Mouse (Mus musculus): ENCODE data around the gene Slc47a1. TPM values are rescaled to one million over a fixed set of nuclear protein-coding genes. Genes with fewer than 3 reads are reported as not detected.

Slc47a1 gene
- total RNA-seq, 1 experiment, result 31.6 TPM

DNA sequence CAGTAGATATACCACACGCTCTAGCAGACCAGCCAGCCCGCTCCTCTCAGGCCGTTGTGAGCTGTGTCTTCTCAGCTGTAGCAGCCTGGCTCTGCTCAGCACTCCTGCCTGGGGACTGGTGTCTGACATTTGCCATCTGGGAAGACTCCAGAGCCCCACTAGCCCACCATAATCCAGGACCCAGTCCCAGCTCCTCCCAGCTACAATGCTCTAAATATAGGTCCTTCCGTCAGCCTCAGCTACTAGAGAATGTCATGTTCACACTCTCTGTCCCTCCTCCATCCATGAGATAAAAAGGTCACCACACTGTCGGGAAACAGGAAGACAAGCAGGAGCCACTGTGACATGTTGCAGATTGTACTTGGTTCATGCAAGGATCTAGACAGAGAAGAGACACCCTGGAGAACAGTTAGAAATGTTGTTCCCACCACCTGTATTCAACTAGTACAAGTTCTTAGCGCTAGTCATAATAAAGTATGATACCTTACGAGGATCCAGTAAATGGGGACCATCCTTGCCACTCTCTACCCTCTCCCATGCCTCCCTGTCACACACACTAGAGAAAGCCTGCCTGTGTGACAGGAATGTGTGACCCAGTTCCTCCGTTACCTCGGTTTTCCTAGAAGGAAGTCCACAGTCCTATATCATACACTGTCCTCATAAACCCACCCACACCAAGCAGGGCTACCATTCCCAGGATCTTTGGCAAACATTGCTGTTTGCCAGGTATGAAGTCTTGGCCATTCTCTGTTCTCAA is 11.4 kb downstream of the Slc47a1 start:
- Histone ChIP-seq H3K9ac (ENCODE audit: insufficient read depth, low read depth, low read length, poor library complexity, severe bottlenecking) (no peak overlapping the region), H3K36me3 (ENCODE audit: control insufficient read depth, insufficient read depth, low read length, poor library complexity, severe bottlenecking) (no peaks in the 10 kb centered on the region), H3K27ac (ENCODE audit: insufficient read depth, low read depth, low read length, poor library complexity, severe bottlenecking) (no peak overlapping the region), H3K4me3 (ENCODE audit: insufficient read depth in 1 of 2, low read depth in 1 of 2, low read length in 2 of 2, poor library complexity in 1 of 2, severe bottlenecking in 1 of 2) (no peak overlapping the region), H3K9me3 (ENCODE audit: control insufficient read depth, insufficient read depth, low read depth, low read length) (no peaks in the 10 kb centered on the region), H3K4me1 (ENCODE audit: control insufficient read depth in 2 of 2, insufficient read depth in 2 of 2, low read length in 2 of 2, poor library complexity in 1 of 2) (peaks cover 7% of the 10 kb centered on the region in 2 experiments; a peak in 3 of 4 replicates)
- DNase-seq (ENCODE audit: low read depth, low spot score), result no peak
- TF ChIP-seq ZNF384 (IDR thresholded peaks at IDR 0.05; ENCODE audit: low read depth, low read length), result no peak
- no peak for TF ChIP-seq MAFK (IDR thresholded peaks at IDR 0.05; ENCODE audit: insufficient read depth, low read depth, low read length)
- TF ChIP-seq HCFC1 (IDR thresholded peaks at IDR 0.05; ENCODE audit: borderline replicate concordance, insufficient read depth, low read length), result no peak
- no peak for TF ChIP-seq CHD2 (IDR thresholded peaks at IDR 0.05; ENCODE audit: low read depth, low read length)
- TF ChIP-seq ZC3H11A (IDR thresholded peaks at IDR 0.05; ENCODE audit: borderline replicate concordance, low read depth, low read length), result no peak
- in situ Hi-C loops (cut with MboI; ENCODE audit: low sequenced_read_pairs in 2 of 2, unreplicated experiment in 2 of 2), result no loop called here

DNA sequence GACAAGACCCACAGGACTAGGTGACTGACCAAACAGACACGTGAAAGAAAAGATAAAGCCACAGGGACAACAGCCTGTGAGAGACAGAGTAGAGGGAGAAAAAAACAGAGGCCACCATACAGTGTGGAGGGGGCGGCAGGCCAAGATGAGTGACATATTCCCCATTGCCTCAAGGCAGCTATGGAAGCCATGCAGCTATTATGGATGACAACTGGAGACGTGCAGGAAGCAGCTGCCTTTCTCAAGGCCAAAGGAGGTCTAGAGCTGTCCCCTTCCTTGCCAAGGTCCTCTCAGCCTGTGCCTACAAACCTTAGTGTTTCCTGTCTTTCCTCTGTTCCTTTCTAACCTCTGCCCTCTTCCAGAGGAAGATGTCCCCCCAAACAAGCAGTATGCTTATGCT is 12.2 kb downstream of the Slc47a1 start:
- no peak for TF ChIP-seq ZNF384 (IDR thresholded peaks at IDR 0.05; ENCODE audit: low read depth, low read length)
- TF ChIP-seq MAFK (IDR thresholded peaks at IDR 0.05; ENCODE audit: insufficient read depth, low read depth, low read length), result no peak
- no peak for TF ChIP-seq ZC3H11A (IDR thresholded peaks at IDR 0.05; ENCODE audit: borderline replicate concordance, low read depth, low read length)
- no peak for TF ChIP-seq HCFC1 (IDR thresholded peaks at IDR 0.05; ENCODE audit: borderline replicate concordance, insufficient read depth, low read length)
- no peak for TF ChIP-seq CHD2 (IDR thresholded peaks at IDR 0.05; ENCODE audit: low read depth, low read length)
- Histone ChIP-seq H3K9ac (ENCODE audit: insufficient read depth, low read depth, low read length, poor library complexity, severe bottlenecking) (no peak overlapping the region), H3K4me1 (ENCODE audit: control insufficient read depth in 2 of 2, insufficient read depth in 2 of 2, low read length in 2 of 2, poor library complexity in 1 of 2) (peaks cover 7 to 10% of the 10 kb centered on the region in 2 experiments; a peak in 3 of 4 replicates), H3K4me3 (ENCODE audit: insufficient read depth in 1 of 2, low read depth in 1 of 2, low read length in 2 of 2, poor library complexity in 1 of 2, severe bottlenecking in 1 of 2) (no peak overlapping the region), H3K9me3 (ENCODE audit: control insufficient read depth, insufficient read depth, low read depth, low read length) (no peaks in the 10 kb centered on the region), H3K36me3 (ENCODE audit: control insufficient read depth, insufficient read depth, low read length, poor library complexity, severe bottlenecking) (no peaks in the 10 kb centered on the region), H3K27ac (ENCODE audit: insufficient read depth, low read depth, low read length, poor library complexity, severe bottlenecking) (no peak overlapping the region)
- in situ Hi-C loops (cut with MboI; ENCODE audit: low sequenced_read_pairs in 2 of 2, unreplicated experiment in 2 of 2), result no loop called here
- DNase-seq (ENCODE audit: low read depth, low spot score), result no peak

DNA sequence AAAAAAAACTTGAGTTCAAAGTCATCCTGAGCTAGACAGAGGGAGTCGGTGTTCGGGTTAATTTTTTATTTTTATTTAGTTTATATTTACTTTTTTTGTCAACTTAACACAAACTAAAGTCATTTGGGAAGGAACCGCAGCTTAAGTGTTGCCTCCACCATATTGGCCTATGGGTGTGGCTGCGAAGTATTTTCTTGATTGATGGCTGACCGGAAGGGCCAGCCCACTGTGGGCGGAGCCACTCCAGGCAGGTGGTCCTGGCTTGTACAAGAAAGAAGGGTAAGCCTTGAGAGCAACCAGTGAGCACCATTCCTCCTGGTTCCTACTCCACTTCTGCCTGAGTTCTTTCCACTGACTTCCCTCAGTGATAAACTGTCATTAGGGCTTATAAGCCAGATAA is 14.0 kb downstream of the Slc47a1 start:
- no peak overlapping the region for H3K27ac ChIP-seq (ENCODE audit: insufficient read depth, low read depth, low read length, poor library complexity, severe bottlenecking)
- H3K36me3 ChIP-seq (ENCODE audit: control insufficient read depth, insufficient read depth, low read length, poor library complexity, severe bottlenecking), result peaks cover 2% of the 10 kb centered on the region; the same call in 1 of the 2 replicates
- in situ Hi-C loops (cut with MboI; ENCODE audit: low sequenced_read_pairs in 2 of 2, unreplicated experiment in 2 of 2), result no loop called here
- no peak overlapping the region for H3K9ac ChIP-seq (ENCODE audit: insufficient read depth, low read depth, low read length, poor library complexity, severe bottlenecking)
- no peak for DNase-seq (ENCODE audit: low read depth, low spot score)
- TF ChIP-seq ZC3H11A (IDR thresholded peaks at IDR 0.05; ENCODE audit: borderline replicate concordance, low read depth, low read length) (no peak), HCFC1 (IDR thresholded peaks at IDR 0.05; ENCODE audit: borderline replicate concordance, insufficient read depth, low read length) (no peak), ZNF384 (IDR thresholded peaks at IDR 0.05; ENCODE audit: low read depth, low read length) (no peak), CHD2 (IDR thresholded peaks at IDR 0.05; ENCODE audit: low read depth, low read length) (no peak)
- H3K4me3 ChIP-seq (ENCODE audit: insufficient read depth in 1 of 2, low read depth in 1 of 2, low read length in 2 of 2, poor library complexity in 1 of 2, severe bottlenecking in 1 of 2), result no peak overlapping the region
- peaks cover 7 to 12% of the 10 kb centered on the region in 2 experiments; a peak in 3 of 4 replicates for H3K4me1 ChIP-seq (ENCODE audit: control insufficient read depth in 2 of 2, insufficient read depth in 2 of 2, low read length in 2 of 2, poor library complexity in 1 of 2)
- no peaks in the 10 kb centered on the region for H3K9me3 ChIP-seq (ENCODE audit: control insufficient read depth, insufficient read depth, low read depth, low read length)

DNA sequence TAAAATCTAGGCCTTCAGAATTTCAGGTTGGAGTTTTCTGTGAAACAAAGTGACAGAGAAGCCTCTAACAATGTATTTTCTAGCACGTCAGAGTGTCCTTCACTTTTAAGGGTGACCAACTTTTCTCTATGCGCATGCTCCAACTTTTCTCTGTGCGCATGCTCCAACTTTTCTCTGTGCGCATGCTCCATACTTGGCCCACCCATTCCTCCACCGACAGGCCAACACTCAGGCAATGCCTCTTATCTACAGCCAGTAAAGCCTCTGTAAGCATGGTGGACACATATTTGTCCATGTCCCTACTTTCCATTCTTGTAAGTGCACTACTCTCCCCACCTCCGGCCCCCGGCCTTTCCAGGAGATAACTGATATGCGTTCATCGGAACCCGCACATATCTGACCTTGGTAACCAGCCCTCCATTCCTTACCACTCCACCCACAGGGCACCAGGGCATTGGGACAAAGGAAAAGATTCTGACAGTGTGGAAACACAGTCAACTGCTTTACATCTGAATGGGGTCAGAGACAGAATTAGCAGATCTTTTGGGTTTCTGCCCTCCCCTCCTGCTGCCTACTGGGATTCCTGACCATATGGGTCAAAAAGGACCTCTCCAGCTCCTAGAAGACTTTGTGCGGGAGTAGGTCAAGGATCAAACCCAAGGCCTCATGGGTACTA is 16.5 kb downstream of the Slc47a1 start:
- peak; percentile 73 for DNase-seq (ENCODE audit: low read depth, low spot score)
- TF ChIP-seq CHD2 (IDR thresholded peaks at IDR 0.05; ENCODE audit: low read depth, low read length) (no peak), ZC3H11A (IDR thresholded peaks at IDR 0.05; ENCODE audit: borderline replicate concordance, low read depth, low read length) (no peak), HCFC1 (IDR thresholded peaks at IDR 0.05; ENCODE audit: borderline replicate concordance, insufficient read depth, low read length) (no peak), ZNF384 (IDR thresholded peaks at IDR 0.05; ENCODE audit: low read depth, low read length) (no peak), MAFK (IDR thresholded peaks at IDR 0.05; ENCODE audit: insufficient read depth, low read depth, low read length) (no peak)
- in situ Hi-C loops (cut with MboI; ENCODE audit: low sequenced_read_pairs in 2 of 2, unreplicated experiment in 2 of 2), result no loop called here
- Histone ChIP-seq H3K27ac (ENCODE audit: insufficient read depth, low read depth, low read length, poor library complexity, severe bottlenecking) (peak overlapping the region; percentile 71), H3K9ac (ENCODE audit: insufficient read depth, low read depth, low read length, poor library complexity, severe bottlenecking) (peak overlapping the region; percentile 66), H3K9me3 (ENCODE audit: control insufficient read depth, insufficient read depth, low read depth, low read length) (no peaks in the 10 kb centered on the region), H3K4me1 (ENCODE audit: control insufficient read depth in 2 of 2, insufficient read depth in 2 of 2, low read length in 2 of 2, poor library complexity in 1 of 2) (peaks cover 8 to 12% of the 10 kb centered on the region in 2 experiments; a peak in 3 of 4 replicates), H3K4me3 (ENCODE audit: insufficient read depth in 1 of 2, low read depth in 1 of 2, low read length in 2 of 2, poor library complexity in 1 of 2, severe bottlenecking in 1 of 2) (peak overlapping the region; percentile 55 to 65), H3K36me3 (ENCODE audit: control insufficient read depth, insufficient read depth, low read length, poor library complexity, severe bottlenecking) (peaks cover 2% of the 10 kb centered on the region; the same call in 1 of the 2 replicates)
